16 mouse cellular contexts compared by ENCODE assay signal in the genomic region with DNA sequence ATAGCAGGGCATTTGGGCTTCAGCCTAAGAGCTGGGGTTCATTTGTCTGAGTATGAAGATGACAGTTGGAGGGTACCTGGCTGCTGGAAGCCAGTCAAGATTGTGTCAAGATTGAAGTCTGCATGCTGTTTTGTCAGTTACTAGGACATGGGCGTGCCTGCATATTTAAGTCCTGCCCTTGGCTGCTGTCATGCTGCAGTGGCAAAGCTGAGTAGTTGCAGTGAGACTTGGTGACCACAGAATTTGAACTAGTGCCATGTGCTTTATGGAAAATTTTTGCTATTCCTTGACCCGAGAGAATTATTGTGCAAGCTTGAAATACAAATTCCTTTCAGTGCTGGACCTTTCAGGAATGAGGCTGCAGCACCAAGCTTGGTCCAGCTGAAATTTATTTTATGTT. TPM values are rescaled to one million over a fixed set of nuclear protein-coding genes. Genes with fewer than 3 reads are reported as not detected.
DNase-seq lines count a peak whose midpoint lies in the region; ATAC-seq and TF ChIP-seq lines count a peak whose summit lies in the region.
"Had no signal": no experiment of that assay in that cellular context is flagged by ENCODE, and none has a peak within 500 bp of the region (broad histone marks: within the 10 kb centered on the region; RNA-seq: fewer than 3 reads in every experiment).

No protein-coding gene starts in this region.

- no peaks in the 10 kb centered on the region for H3K4me1 ChIP-seq in kidney, embryonic 15.5 days
- no peaks in the 10 kb centered on the region for H3K4me1 ChIP-seq in hindbrain, postnatal 0 days (ENCODE audit: insufficient read depth, low read length)
- H3K4me1 ChIP-seq: embryonic facial prominence, embryonic 12.5 days; hindbrain, embryonic 13.5 days had no signal

- no peaks in the 10 kb centered on the region for H3K27me3 ChIP-seq in kidney, embryonic 15.5 days
- H3K27me3 ChIP-seq in hindbrain, postnatal 0 days (ENCODE audit: insufficient read depth, low read length) = no peaks in the 10 kb centered on the region
- H3K27me3 ChIP-seq: embryonic facial prominence, embryonic 12.5 days; forebrain, embryonic 13.5 days; hindbrain, embryonic 13.5 days; midbrain, embryonic 15.5 days had no signal

- H3K4me3 ChIP-seq in kidney, embryonic 15.5 days (replicated peaks) = no peak overlapping the region
- no peak overlapping the region for H3K4me3 ChIP-seq in hindbrain, postnatal 0 days (ENCODE audit: low read length)
- H3K4me3 ChIP-seq: embryonic facial prominence, embryonic 12.5 days; forebrain, embryonic 13.5 days; hindbrain, embryonic 13.5 days; midbrain, embryonic 15.5 days had no signal

- no peak overlapping the region for H3K9ac ChIP-seq in kidney, embryonic 15.5 days
- no peak overlapping the region for H3K9ac ChIP-seq in hindbrain, postnatal 0 days (replicated peaks; ENCODE audit: low read length)
- H3K9ac ChIP-seq: embryonic facial prominence, embryonic 12.5 days; forebrain, embryonic 13.5 days; hindbrain, embryonic 13.5 days; lung, embryonic 14.5 days; midbrain, embryonic 15.5 days had no signal

- WGBS in kidney, embryonic 15.5 days = 93% methylated on average over 2 of the region's 2 CpGs
- WGBS in hindbrain, postnatal 0 days = 91% methylated on average over 2 of the region's 2 CpGs

- no peak for TF ChIP-seq CTCF in hindbrain, postnatal 0 days (IDR thresholded peaks at IDR 0.05; ENCODE audit: low read depth)

- H3K36me3 ChIP-seq in kidney, embryonic 15.5 days = peaks cover 81% of the 10 kb centered on the region
- H3K36me3 ChIP-seq in hindbrain, postnatal 0 days (ENCODE audit: insufficient read depth, low read length) = peaks cover 45% of the 10 kb centered on the region; the same call in 1 of the 2 replicates

- no peaks in the 10 kb centered on the region for H3K9me3 ChIP-seq in kidney, embryonic 15.5 days (replicated peaks)
- no peaks in the 10 kb centered on the region for H3K9me3 ChIP-seq in hindbrain, postnatal 0 days (ENCODE audit: low read length)
- H3K9me3 ChIP-seq: embryonic facial prominence, embryonic 12.5 days; forebrain, embryonic 13.5 days; hindbrain, embryonic 13.5 days; midbrain, embryonic 15.5 days had no signal

- ATAC-seq in kidney, embryonic 15.5 days (replicated peaks; ENCODE audit: low FRiP score) = no peak
- no peak for ATAC-seq in hindbrain, postnatal 0 days
- ATAC-seq: forebrain, embryonic 13.5 days; midbrain, embryonic 15.5 days had no signal

- peak; percentile 5 for DNase-seq in kidney, adult 11 months
- DNase-seq in NIH3T3 (ENCODE audit: low read depth) = peak; percentile 75
- peak; percentile 64 for DNase-seq in adrenal gland, postnatal 14 days
- peak; percentile 5 to 54 for DNase-seq in lung, postnatal 4 days
- DNase-seq in hindbrain, postnatal 0 days (ENCODE audit: low spot score) = no peak
- DNase-seq in cerebellum, adult 8-10 months = no peak
- DNase-seq: kidney, adult 18-20 months; layer of hippocampus, adult 9-11 months had no signal

- H3K4me2 ChIP-seq in kidney, embryonic 15.5 days = no peak overlapping the region
- H3K4me2 ChIP-seq in hindbrain, postnatal 0 days (ENCODE audit: low read depth, low read length) = no peak overlapping the region
- H3K4me2 ChIP-seq: embryonic facial prominence, embryonic 12.5 days; forebrain, embryonic 13.5 days; hindbrain, embryonic 13.5 days; lung, embryonic 14.5 days; midbrain, embryonic 15.5 days had no signal

- no peak overlapping the region for H3K27ac ChIP-seq in kidney, embryonic 15.5 days
- H3K27ac ChIP-seq in hindbrain, postnatal 0 days = no peak overlapping the region
- H3K27ac ChIP-seq: embryonic facial prominence, embryonic 12.5 days; forebrain, embryonic 13.5 days; hindbrain, embryonic 13.5 days; midbrain, embryonic 15.5 days; stomach, postnatal 0 days had no signal

RNA-seq across cellular contexts. Expression of gene Chfr, which starts 6.7 kb away (rescaled TPM):
- polyA plus RNA-seq in kidney, embryonic 15.5 days (2015; fragmentation: Nextera tagmentation; extraction: Ambion mirVana) = 35.3 and 38.1 TPM in 2 replicates
- 34.1 and 46.1 TPM in 2 replicates for total RNA-seq in adrenal gland, postnatal 14 days (2021)
- total RNA-seq in hindbrain, postnatal 0 days (2014; rRNA removed) = 49.5 and 66.3 TPM in 2 replicates
- polyA plus RNA-seq in hindbrain, postnatal 0 days (2015; fragmentation: Nextera tagmentation; extraction: Ambion mirVana) = 52.3 and 55.8 TPM in 2 replicates

RNA-seq across cellular contexts. Expression of gene Zfp605, which starts 32.4 kb away (rescaled TPM):
- polyA plus RNA-seq in kidney, embryonic 15.5 days (2015; fragmentation: Nextera tagmentation; extraction: Ambion mirVana) = 3.8 and 5.7 TPM in 2 replicates
- 4.7 and 7.8 TPM in 2 replicates for total RNA-seq in adrenal gland, postnatal 14 days (2021)
- total RNA-seq in hindbrain, postnatal 0 days (2014; rRNA removed) = 6.1 and 7.2 TPM in 2 replicates
- polyA plus RNA-seq in hindbrain, postnatal 0 days (2015; fragmentation: Nextera tagmentation; extraction: Ambion mirVana) = 14.3 and 14.5 TPM in 2 replicates

RNA-seq across cellular contexts. Expression of gene Golga3, which starts 34.2 kb away (rescaled TPM):
- polyA plus RNA-seq in kidney, embryonic 15.5 days (2015; fragmentation: Nextera tagmentation; extraction: Ambion mirVana) = 19.0 and 19.4 TPM in 2 replicates
- 33.0 and 36.0 TPM in 2 replicates for total RNA-seq in adrenal gland, postnatal 14 days (2021)
- 13.9 and 15.9 TPM in 2 replicates for total RNA-seq in hindbrain, postnatal 0 days (2014; rRNA removed)
- 17.2 and 18.0 TPM in 2 replicates for polyA plus RNA-seq in hindbrain, postnatal 0 days (2015; fragmentation: Nextera tagmentation; extraction: Ambion mirVana)

RNA-seq across cellular contexts. Expression of gene Gtpbp6, which starts 34.3 kb away (rescaled TPM):
- 32.3 and 34.9 TPM in 2 replicates for polyA plus RNA-seq in kidney, embryonic 15.5 days (2015; fragmentation: Nextera tagmentation; extraction: Ambion mirVana)
- total RNA-seq in adrenal gland, postnatal 14 days (2021) = 57.4 and 63.7 TPM in 2 replicates
- 77.1 and 90.3 TPM in 2 replicates for total RNA-seq in hindbrain, postnatal 0 days (2014; rRNA removed)
- 55.9 and 61.6 TPM in 2 replicates for polyA plus RNA-seq in hindbrain, postnatal 0 days (2015; fragmentation: Nextera tagmentation; extraction: Ambion mirVana)

RNA-seq across cellular contexts. Expression of gene Plcxd1, which starts 42.5 kb away (rescaled TPM):
- 1.4 and 1.6 TPM in 2 replicates for polyA plus RNA-seq in kidney, embryonic 15.5 days (2015; fragmentation: Nextera tagmentation; extraction: Ambion mirVana)
- not detected in 2 replicates for total RNA-seq in adrenal gland, postnatal 14 days (2021)
- 14.4 and 22.8 TPM in 2 replicates for total RNA-seq in hindbrain, postnatal 0 days (2014; rRNA removed)
- 8.6 and 8.7 TPM in 2 replicates for polyA plus RNA-seq in hindbrain, postnatal 0 days (2015; fragmentation: Nextera tagmentation; extraction: Ambion mirVana)
- total RNA-seq: granulocyte monocyte progenitor cell, adult 5-6 weeks had no signal

Comparison
In these comparisons a context has a peak if more than half of its experiments do, and no peak if none do; other contexts are left out.
1. DNase-seq: peak in kidney, adult 11 months (single experiment), NIH3T3 (single experiment), adrenal gland, postnatal 14 days (single experiment) and lung, postnatal 4 days (2 of 2); none in hindbrain, postnatal 0 days (single experiment) and cerebellum, adult 8-10 months (single experiment).